Mouse (Mus musculus): ENCODE data around the gene 3830406C13Rik. TPM values are rescaled to one million over a fixed set of nuclear protein-coding genes. Genes with fewer than 3 reads are reported as not detected.

The 3830406C13Rik gene
- polyA plus RNA-seq, 1 experiment: 13.5 TPM

- DNase-seq: no peak
- no peak within 1 kb of the TSS for H3K4me3 ChIP-seq (ENCODE audit: insufficient read depth, low read depth, low read length)
These were observed 64.1 kb downstream of the 3830406C13Rik start, which contains the start of gene Fezf2 for GRCm38 (mm10) chr14:12348089-12348488. Gene Fezf2 (minus strand): TSS chr14:12348189.

GRCm38 (mm10) chr14:12349334-12350090 lies 65.5 kb downstream of the 3830406C13Rik start:
- H3K36me3 ChIP-seq (ENCODE audit: control insufficient read depth, insufficient read depth, low read length): no peaks in the 10 kb centered on the region
- H3K27me3 ChIP-seq (replicated peaks; ENCODE audit: control insufficient read depth, insufficient read depth, low read length): peaks cover 3% of the 10 kb centered on the region
- no peak for DNase-seq
- no peak overlapping the region for H3K27ac ChIP-seq (ENCODE audit: insufficient read depth, low read depth, low read length)
- H3K4me1 ChIP-seq (ENCODE audit: control insufficient read depth, insufficient read depth, low read length): no peaks in the 10 kb centered on the region
- WGBS: 15% methylated on average over 15 of the region's 15 CpGs
- no peak overlapping the region for H3K4me3 ChIP-seq (ENCODE audit: insufficient read depth, low read depth, low read length)
- no peak for TF ChIP-seq POLR2A (IDR thresholded peaks at IDR 0.05; ENCODE audit: low read depth, low read length)
- TF ChIP-seq CTCF (conservative IDR thresholded peaks at IDR 0.05; ENCODE audit: insufficient read depth, insufficient read length, low read depth, low read length): no peak

More at GRCm38 (mm10) chr14:12348089-12348488, 64.1 kb downstream of the 3830406C13Rik start, which contains the start of gene Fezf2:
- Histone ChIP-seq H3K4me1 (ENCODE audit: control insufficient read depth, insufficient read depth, low read length) (no peaks in the 10 kb centered on the region), H3K36me3 (ENCODE audit: control insufficient read depth, insufficient read depth, low read length) (no peaks in the 10 kb centered on the region), H3K27ac (ENCODE audit: insufficient read depth, low read depth, low read length) (no peak within 1 kb of the TSS), H3K27me3 (replicated peaks; ENCODE audit: control insufficient read depth, insufficient read depth, low read length) (peaks cover 3% of the 10 kb centered on the region)
- TF ChIP-seq CTCF (conservative IDR thresholded peaks at IDR 0.05; ENCODE audit: insufficient read depth, insufficient read length, low read depth, low read length): no peak
- TF ChIP-seq POLR2A (IDR thresholded peaks at IDR 0.05; ENCODE audit: low read depth, low read length): no peak
- 7% methylated on average over 2 of the region's 2 CpGs for WGBS

- Histone ChIP-seq H3K27me3 (replicated peaks; ENCODE audit: control insufficient read depth, insufficient read depth, low read length) (no peaks in the 10 kb centered on the region; the same call in none of the 2 replicates), H3K4me1 (ENCODE audit: control insufficient read depth, insufficient read depth, low read length) (no peaks in the 10 kb centered on the region), H3K36me3 (ENCODE audit: control insufficient read depth, insufficient read depth, low read length) (no peaks in the 10 kb centered on the region), H3K4me3 (ENCODE audit: insufficient read depth, low read depth, low read length) (no peak overlapping the region), H3K27ac (ENCODE audit: insufficient read depth, low read depth, low read length) (no peak overlapping the region)
- no peak for DNase-seq
- WGBS: 13% methylated on average over 16 of the region's 16 CpGs
- no peak for TF ChIP-seq CTCF (conservative IDR thresholded peaks at IDR 0.05; ENCODE audit: insufficient read depth, insufficient read length, low read depth, low read length)
- TF ChIP-seq POLR2A (IDR thresholded peaks at IDR 0.05; ENCODE audit: low read depth, low read length): no peak
These were observed 66.4 kb downstream of the 3830406C13Rik start for GRCm38 (mm10) chr14:12350271-12350916.

Other genes starting within 250 kb of the 3830406C13Rik start
- gene Gm49355, start 197 bp upstream of the 3830406C13Rik start, polyA plus RNA-seq (2012; rRNA removed): 0.14 and 0.28 TPM in 2 replicates
- gene Fezf2, start 64.0 kb downstream of the 3830406C13Rik start, polyA plus RNA-seq (2012; rRNA removed): not detected in 2 replicates

All from kidney, adult 2 months (tissue).